Mouse (Mus musculus) neural tube, embryonic 15.5 days (tissue): ENCODE data around the gene Nipa2. TPM values are rescaled to one million over a fixed set of nuclear protein-coding genes. Genes with fewer than 3 reads are reported as not detected.

Experiments used
- ATAC-seq: fragments of 200-750 bp; cut with Nextera tagmentation; 2 replicates; pipeline ENCODE4 v1.8.0; 2017; ENCODE audit warnings: mild to moderate bottlenecking, moderate TSS enrichment, moderate library complexity; ENCODE audit not compliant: low FRiP score
- H3K27ac ChIP-seq: fragments of 300-500 bp; sonication (generic); replicated peaks from 2 replicates; pipeline ENCODE4 v1.5.1; 2015; ENCODE audit warnings: mild to moderate bottlenecking, inconsistent platforms
- H3K27me3 ChIP-seq: fragments of 300-500 bp; sonication (generic); replicated peaks from 2 replicates; pipeline ENCODE4 v1.6.1; 2015; ENCODE audit warnings: inconsistent platforms
- H3K36me3 ChIP-seq: fragments of 300-500 bp; sonication (generic); 2 replicates; pipeline ENCODE4 v1.6.1; 2015; ENCODE audit warnings: inconsistent platforms
- H3K4me1 ChIP-seq: fragments of 300-500 bp; sonication (generic); 2 replicates; pipeline ENCODE4 v1.6.1; 2015; ENCODE audit warnings: inconsistent platforms
- H3K4me2 ChIP-seq: fragments of 300-500 bp; sonication (generic); 2 replicates; pipeline ENCODE4 v1.6.1; 2015; ENCODE audit warnings: inconsistent platforms, mild to moderate bottlenecking, moderate library complexity
- H3K4me3 ChIP-seq: fragments of 300-500 bp; sonication (generic); replicated peaks from 2 replicates; pipeline ENCODE4 v1.5.1; 2015; ENCODE audit warnings: mild to moderate bottlenecking, inconsistent platforms
- H3K9ac ChIP-seq: fragments of 300-500 bp; sonication (generic); replicated peaks from 2 replicates; pipeline ENCODE4 v1.6.1; 2015; ENCODE audit warnings: mild to moderate bottlenecking, inconsistent platforms
- H3K9me3 ChIP-seq: fragments of 300-500 bp; sonication (generic); replicated peaks from 2 replicates; pipeline ENCODE4 v1.6.1; 2016; ENCODE audit warnings: inconsistent platforms
- WGBS: fragments of 180-500 bp; shearing (Covaris S2); methylation state at CpG from one replicate; pipeline ENCODE4 v1.1.7; 2015; ENCODE audit warnings: mixed read lengths; 5-methylcytosine and 5-hydroxymethylcytosine counted together
- polyA plus RNA-seq: library from polyadenylated mRNA; unstranded; fragments of >200 nt; fragmentation: Nextera tagmentation; extraction: Ambion mirVana; gene quantifications from 2 replicates; pipeline ENCODE4 v1.2.1, GENCODE M21; 2015

The Nipa2 gene
- polyA plus RNA-seq, result 34.5 and 34.9 TPM in 2 replicates

- no peaks in the 10 kb centered on the region for H3K27me3 ChIP-seq
- H3K9ac ChIP-seq, result peak within 1 kb of the TSS; percentile 85
- under 1% methylated on average over 70 of the region's 70 CpGs for WGBS
- peak within 1 kb of the TSS; percentile 74 for H3K4me2 ChIP-seq
- peaks cover 19% of the 10 kb centered on the region for H3K4me1 ChIP-seq
- H3K36me3 ChIP-seq, result no peaks in the 10 kb centered on the region
- ATAC-seq, result peak; percentile 97
- H3K4me3 ChIP-seq, result peak within 1 kb of the TSS; percentile 87
- peak within 1 kb of the TSS; percentile 91 for H3K27ac ChIP-seq
- no peaks in the 10 kb centered on the region for H3K9me3 ChIP-seq
These were observed at the start of gene Nipa2 for GRCm38 (mm10) chr7:55962004-55962908. Nipa2 (minus strand) TSS chr7:55962476.

- Histone ChIP-seq H3K9ac (no peak overlapping the region), H3K4me3 (no peak overlapping the region), H3K27me3 (no peaks in the 10 kb centered on the region), H3K9me3 (no peaks in the 10 kb centered on the region), H3K4me1 (no peaks in the 10 kb centered on the region), H3K4me2 (no peak overlapping the region), H3K36me3 (peaks cover 7% of the 10 kb centered on the region; the same call in 1 of the 2 replicates), H3K27ac (no peak overlapping the region)
- ATAC-seq, result no peak
These were observed 48.7 kb upstream of the Nipa2 start for GRCm38 (mm10) chr7:56011018-56011333.

- H3K36me3 ChIP-seq, result peaks cover 7% of the 10 kb centered on the region; the same call in 1 of the 2 replicates
- WGBS, result 80% methylated on average over 4 of the region's 4 CpGs
- H3K4me3 ChIP-seq, result no peak overlapping the region
- H3K9me3 ChIP-seq, result no peaks in the 10 kb centered on the region
- no peak for ATAC-seq
- no peak overlapping the region for H3K4me2 ChIP-seq
- H3K4me1 ChIP-seq, result no peaks in the 10 kb centered on the region
- no peak overlapping the region for H3K27ac ChIP-seq
- no peaks in the 10 kb centered on the region for H3K27me3 ChIP-seq
- H3K9ac ChIP-seq, result no peak overlapping the region
These were observed 48.2 kb upstream of the Nipa2 start for GRCm38 (mm10) chr7:56010318-56011017.

GRCm38 (mm10) chr7:55998997-55999396 is 36.7 kb upstream of the Nipa2 start:
- Histone ChIP-seq H3K36me3 (no peaks in the 10 kb centered on the region), H3K4me2 (no peak overlapping the region), H3K4me1 (peaks cover 9% of the 10 kb centered on the region; the same call in 1 of the 2 replicates), H3K27me3 (no peaks in the 10 kb centered on the region), H3K4me3 (no peak overlapping the region), H3K9me3 (no peaks in the 10 kb centered on the region), H3K9ac (no peak overlapping the region), H3K27ac (no peak overlapping the region)
- no peak for ATAC-seq
- 5% methylated on average over 2 of the region's 4 CpGs for WGBS

GRCm38 (mm10) chr7:55995013-55995412 is 32.7 kb upstream of the Nipa2 start:
- no peaks in the 10 kb centered on the region for H3K9me3 ChIP-seq
- peak; percentile 64; the same call in 1 of the 2 replicates for ATAC-seq
- WGBS, result 30% methylated on average over 4 of the region's 4 CpGs

GRCm38 (mm10) chr7:55991858-55992257 is 29.6 kb upstream of the Nipa2 start:
- no peak for ATAC-seq
- no peaks in the 10 kb centered on the region; the same call in 1 of the 2 replicates for H3K36me3 ChIP-seq
- WGBS, result 93% methylated on average over 7 of the region's 7 CpGs
- no peaks in the 10 kb centered on the region for H3K9me3 ChIP-seq
- no peaks in the 10 kb centered on the region for H3K27me3 ChIP-seq
- H3K4me2 ChIP-seq, result no peak overlapping the region
- H3K4me1 ChIP-seq, result 0 out of 2 replicates have a peak, but pooled peaks cover 2% of the 10 kb centered on the region
- H3K9ac ChIP-seq, result no peak overlapping the region
- H3K27ac ChIP-seq, result no peak overlapping the region
- H3K4me3 ChIP-seq, result no peak overlapping the region

More at GRCm38 (mm10) chr7:55995013-55995412, 32.7 kb upstream of the Nipa2 start:
- no peaks in the 10 kb centered on the region for H3K27me3 ChIP-seq
- peaks cover 9% of the 10 kb centered on the region; the same call in 1 of the 2 replicates for H3K4me1 ChIP-seq
- H3K9ac ChIP-seq, result no peak overlapping the region
- H3K4me3 ChIP-seq, result no peak overlapping the region
- H3K27ac ChIP-seq, result no peak overlapping the region
- no peaks in the 10 kb centered on the region; the same call in 1 of the 2 replicates for H3K36me3 ChIP-seq
- H3K4me2 ChIP-seq, result no peak overlapping the region

- H3K27me3 ChIP-seq, result no peaks in the 10 kb centered on the region
- WGBS, result 97% methylated on average over 3 of the region's 3 CpGs
- H3K4me2 ChIP-seq, result no peak overlapping the region
- H3K36me3 ChIP-seq, result no peaks in the 10 kb centered on the region; the same call in 1 of the 2 replicates
- no peaks in the 10 kb centered on the region for H3K9me3 ChIP-seq
- no peak overlapping the region for H3K27ac ChIP-seq
- no peak overlapping the region for H3K9ac ChIP-seq
- H3K4me3 ChIP-seq, result no peak overlapping the region
- H3K4me1 ChIP-seq, result 0 out of 2 replicates have a peak, but pooled peaks cover 2% of the 10 kb centered on the region
- ATAC-seq, result no peak
These were observed 28.9 kb upstream of the Nipa2 start for GRCm38 (mm10) chr7:55991129-55991528.

DNA sequence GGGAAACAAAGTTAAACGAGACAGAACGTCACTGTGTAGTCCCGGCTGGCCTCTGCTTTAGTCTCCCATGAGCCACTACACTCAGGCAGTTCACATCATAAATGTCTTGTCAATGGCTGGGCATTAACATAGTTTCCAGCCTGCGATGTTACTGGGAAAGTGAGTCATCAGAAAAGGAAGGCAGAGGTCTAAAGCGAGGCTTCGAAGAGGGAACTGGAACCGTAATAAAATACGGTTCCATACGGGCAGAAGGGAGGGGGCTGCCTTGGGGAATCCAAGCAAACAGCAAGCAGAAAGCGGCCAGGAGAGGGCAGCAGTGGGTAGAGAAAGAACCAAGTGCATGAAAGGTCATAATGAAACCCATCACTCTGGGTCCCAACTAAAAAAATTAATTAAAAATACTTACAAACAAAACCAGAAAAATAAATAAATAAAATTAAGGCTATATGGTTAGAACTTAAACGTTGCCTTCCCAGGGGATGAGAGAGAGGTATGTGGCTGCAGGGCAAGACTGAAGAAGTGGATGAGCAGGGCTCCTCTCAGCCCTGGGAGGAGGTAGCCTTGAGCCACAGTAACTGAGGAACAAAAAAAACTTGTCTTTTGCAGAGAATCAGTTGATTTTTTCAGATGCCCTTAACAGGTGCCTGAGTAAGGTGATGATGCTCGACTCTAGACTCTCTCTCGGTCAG is 24.4 kb upstream of the Nipa2 start:
- Histone ChIP-seq H3K36me3 (peaks cover 17% of the 10 kb centered on the region; the same call in 1 of the 2 replicates), H3K9me3 (no peaks in the 10 kb centered on the region), H3K9ac (no peak overlapping the region), H3K4me2 (peak overlapping the region; percentile 40), H3K27ac (no peak overlapping the region), H3K4me1 (no peaks in the 10 kb centered on the region), H3K4me3 (no peak overlapping the region), H3K27me3 (no peaks in the 10 kb centered on the region)
- WGBS, result 29% methylated on average over 13 of the region's 13 CpGs
- ATAC-seq, result peak; percentile 78; the same call in 1 of the 2 replicates

DNA sequence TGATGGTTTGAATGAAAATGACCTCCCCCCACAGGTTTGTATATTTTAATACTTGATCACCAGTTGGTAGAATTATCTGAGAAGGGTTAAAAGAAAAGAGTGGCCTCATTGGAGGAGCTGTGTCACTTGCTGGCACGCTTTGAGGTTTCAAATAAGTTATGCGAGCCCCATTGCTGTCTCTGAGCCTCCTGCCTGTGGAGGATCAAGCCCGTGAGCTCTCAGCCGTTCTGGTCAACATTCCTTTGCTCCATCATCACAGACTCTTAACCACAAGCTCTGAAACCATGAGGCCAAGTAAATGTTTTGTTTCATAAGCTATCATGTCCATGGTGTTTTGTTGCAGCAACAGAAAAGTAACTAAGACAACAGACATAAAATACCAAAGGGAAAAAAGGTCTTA is 22.5 kb upstream of the Nipa2 start:
- WGBS, result 80% methylated on average over 4 of the region's 4 CpGs
- Histone ChIP-seq H3K4me2 (no peak overlapping the region), H3K27me3 (no peaks in the 10 kb centered on the region), H3K4me3 (no peak overlapping the region), H3K9ac (no peak overlapping the region), H3K36me3 (peaks cover 24% of the 10 kb centered on the region), H3K4me1 (no peaks in the 10 kb centered on the region), H3K27ac (no peak overlapping the region), H3K9me3 (no peaks in the 10 kb centered on the region)
- no peak for ATAC-seq

DNA sequence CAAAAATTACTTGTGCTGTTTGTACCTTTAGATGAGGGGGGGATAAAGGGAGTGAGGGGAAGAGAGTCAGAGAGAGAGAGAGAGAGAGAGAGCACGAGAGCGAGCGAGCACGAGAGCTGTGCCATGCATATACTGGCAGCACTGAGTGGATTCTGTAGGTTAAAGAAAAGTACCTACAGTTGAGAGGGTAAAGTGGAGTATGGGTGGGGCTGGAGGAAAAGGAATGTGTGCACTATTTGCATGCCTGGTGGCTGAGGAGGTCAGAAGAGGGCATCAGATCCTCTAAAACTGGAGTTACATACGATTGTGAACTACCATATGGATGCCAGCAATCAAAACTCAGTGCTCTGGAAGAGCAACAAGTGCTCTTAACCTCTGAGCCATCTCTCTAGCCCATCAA is 20.8 kb upstream of the Nipa2 start:
- Histone ChIP-seq H3K4me3 (no peak overlapping the region), H3K9me3 (no peaks in the 10 kb centered on the region), H3K4me2 (no peak overlapping the region), H3K36me3 (peaks cover 36% of the 10 kb centered on the region), H3K4me1 (no peaks in the 10 kb centered on the region), H3K9ac (no peak overlapping the region), H3K27ac (no peak overlapping the region), H3K27me3 (no peaks in the 10 kb centered on the region)
- 92% methylated on average over 5 of the region's 5 CpGs for WGBS
- ATAC-seq, result no peak

DNA sequence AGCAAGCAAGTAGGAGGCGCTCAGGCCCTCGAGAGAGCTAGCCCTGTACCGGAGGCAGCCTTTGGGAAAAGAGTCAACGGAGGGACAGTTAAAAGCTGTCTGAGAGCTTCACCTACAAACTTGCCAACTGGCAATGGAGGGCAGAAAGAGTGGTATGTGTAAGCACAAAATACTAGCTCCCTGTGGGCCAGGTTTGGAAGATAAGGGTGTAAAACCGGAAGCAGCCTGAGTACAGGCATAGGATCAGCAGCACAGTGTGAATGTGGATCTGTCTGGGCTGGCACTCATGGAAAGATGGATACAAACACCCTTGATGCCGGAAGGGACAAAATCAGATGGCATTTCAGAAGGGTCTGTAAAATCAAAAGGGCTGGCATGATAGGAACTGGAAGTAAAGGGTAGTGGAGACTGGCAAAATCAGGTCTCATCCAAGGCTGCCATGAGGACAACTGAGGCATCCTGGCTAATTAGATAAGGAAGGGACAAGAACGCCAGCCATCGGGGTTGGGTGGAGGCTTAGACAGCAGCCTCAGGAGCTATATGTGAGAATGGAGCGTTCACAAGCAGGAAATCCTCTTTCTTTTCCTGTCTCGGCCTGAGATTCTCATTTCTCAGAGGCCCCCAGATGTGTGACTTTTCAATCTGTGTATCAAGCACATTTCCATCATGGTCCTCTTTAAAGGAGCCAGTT is 19.9 kb upstream of the Nipa2 start:
- Histone ChIP-seq H3K27ac (no peak overlapping the region), H3K9me3 (no peaks in the 10 kb centered on the region), H3K4me1 (no peaks in the 10 kb centered on the region), H3K4me3 (no peak overlapping the region), H3K27me3 (no peaks in the 10 kb centered on the region), H3K36me3 (peaks cover 36% of the 10 kb centered on the region), H3K4me2 (no peak overlapping the region), H3K9ac (no peak overlapping the region)
- 93% methylated on average over 10 of the region's 10 CpGs for WGBS
- ATAC-seq, result no peak
